Mouse (Mus musculus) limb, embryonic 12.5 days (tissue): ENCODE measurements around the gene Slc25a16. TPM values are rescaled to one million over a fixed set of nuclear protein-coding genes. Genes with fewer than 3 reads are reported as not detected.

Experiments
- ATAC-seq: fragments of 200-750 bp; cut with Nextera tagmentation; 2 replicates; pipeline ENCODE4 v1.8.0; 2017; ENCODE audit warnings: low read depth, moderate TSS enrichment; ENCODE audit not compliant: insufficient number of reproducible peaks, insufficient read depth, low FRiP score, low TSS enrichment
- H3K27ac ChIP-seq: fragments of 300-500 bp; sonication (generic); 2 replicates; pipeline ENCODE4 v1.5.1; 2016; ENCODE audit warnings: mild to moderate bottlenecking, moderate library complexity
- H3K27me3 ChIP-seq: fragments of 300-500 bp; sonication (generic); 2 replicates; pipeline ENCODE4 v1.6.1; 2016; ENCODE audit warnings: mild to moderate bottlenecking, moderate library complexity
- H3K36me3 ChIP-seq: fragments of 300-500 bp; sonication (generic); 2 replicates; pipeline ENCODE4 v1.6.1; 2016; ENCODE audit warnings: mild to moderate bottlenecking, moderate library complexity
- H3K4me1 ChIP-seq: fragments of 300-500 bp; sonication (generic); replicated peaks from 2 replicates; pipeline ENCODE4 v1.6.1; 2016
- H3K4me2 ChIP-seq: fragments of 300-500 bp; sonication (generic); 2 replicates; pipeline ENCODE4 v1.6.1; 2016; ENCODE audit warnings: mild to moderate bottlenecking, moderate library complexity
- H3K4me3 ChIP-seq: fragments of 300-500 bp; sonication (generic); replicated peaks from 2 replicates; pipeline ENCODE4 v1.5.1; 2016; ENCODE audit warnings: mild to moderate bottlenecking
- H3K9ac ChIP-seq: fragments of 300-500 bp; sonication (generic); replicated peaks from 2 replicates; pipeline ENCODE4 v1.6.1; 2016; ENCODE audit warnings: mild to moderate bottlenecking, moderate library complexity
- H3K9me3 ChIP-seq: fragments of 300-500 bp; sonication (generic); 2 replicates; pipeline ENCODE4 v1.6.1; 2016; ENCODE audit warnings: mild to moderate bottlenecking, moderate library complexity
- WGBS: fragments of 180-500 bp; shearing (Covaris S2); methylation state at CpG from one replicate; pipeline ENCODE4 v1.1.7; 2016; 5-methylcytosine and 5-hydroxymethylcytosine counted together
- polyA plus RNA-seq: library from polyadenylated mRNA; unstranded; fragments of >200 nt; fragmentation: Nextera tagmentation; extraction: Ambion mirVana; gene quantifications from 2 replicates; pipeline ENCODE4 v1.2.1, GENCODE M21; 2016

The Slc25a16 gene
- polyA plus RNA-seq, 1 experiment from 2014 or later: 10.9 TPM

DNA sequence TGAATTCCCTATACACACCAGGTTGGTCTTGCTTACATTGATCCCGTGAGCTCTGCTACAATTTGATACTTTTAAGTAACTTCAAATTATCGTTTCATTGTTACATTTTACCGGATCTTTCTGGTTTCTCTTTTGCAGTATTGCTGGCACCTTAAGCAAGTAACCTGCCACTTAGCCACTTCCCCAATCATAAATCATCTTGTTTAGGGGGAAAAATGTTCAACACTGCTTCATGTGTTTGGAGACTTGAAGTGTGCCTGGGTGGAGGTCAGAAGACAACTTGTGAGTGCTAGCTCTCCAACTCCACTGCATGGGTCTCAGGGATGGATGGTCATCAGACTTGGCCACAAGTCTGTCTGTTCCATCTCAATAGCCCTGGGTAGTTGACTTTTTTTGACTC is 29.4 kb upstream of the Slc25a16 start:
- WGBS: 81% methylated on average over 3 of the region's 3 CpGs
- no peaks in the 10 kb centered on the region for H3K36me3 ChIP-seq
- no peak overlapping the region for H3K4me3 ChIP-seq
- no peaks in the 10 kb centered on the region for H3K9me3 ChIP-seq
- H3K27me3 ChIP-seq: no peaks in the 10 kb centered on the region
- ATAC-seq: no peak
- H3K4me1 ChIP-seq: no peaks in the 10 kb centered on the region
- no peak overlapping the region for H3K9ac ChIP-seq
- H3K4me2 ChIP-seq: no peak overlapping the region
- no peak overlapping the region for H3K27ac ChIP-seq

DNA sequence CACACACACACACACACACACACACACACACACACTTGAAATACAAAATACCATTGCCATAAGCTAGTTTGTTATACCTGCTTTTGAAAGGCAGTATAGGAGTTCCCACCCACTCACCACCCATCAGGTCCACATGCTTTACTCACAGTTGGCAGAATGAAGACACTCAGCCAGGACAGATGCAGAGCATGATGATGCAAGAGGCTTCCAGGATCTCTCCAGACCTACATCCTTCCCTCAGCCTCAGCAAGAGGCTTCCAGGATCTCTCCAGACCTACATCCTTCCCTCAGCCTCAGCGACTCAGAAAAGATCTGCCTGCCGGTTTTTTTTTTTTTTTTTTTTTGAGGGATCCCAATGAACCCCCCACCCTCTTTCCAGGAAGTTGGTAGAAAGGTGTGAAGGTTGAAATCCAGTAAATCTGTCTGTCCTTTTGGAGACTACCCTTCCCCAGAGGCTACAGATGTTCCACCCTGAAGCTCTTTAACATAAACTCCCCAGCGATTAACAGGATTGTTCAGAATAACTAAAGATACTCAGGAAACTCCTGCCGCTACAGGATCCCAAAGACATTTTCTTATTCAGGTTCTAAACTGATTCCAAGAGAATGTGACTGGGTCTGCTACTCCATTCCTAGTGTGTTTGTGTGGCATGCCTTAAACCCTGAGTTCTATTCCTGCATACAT is 27.7 kb upstream of the Slc25a16 start:
- Histone ChIP-seq H3K9ac (no peak overlapping the region), H3K9me3 (no peaks in the 10 kb centered on the region), H3K4me2 (no peak overlapping the region), H3K27ac (no peak overlapping the region), H3K27me3 (no peaks in the 10 kb centered on the region), H3K4me3 (no peak overlapping the region), H3K4me1 (no peaks in the 10 kb centered on the region), H3K36me3 (no peaks in the 10 kb centered on the region)
- no peak for ATAC-seq
- WGBS: 24% methylated on average over 4 of the region's 4 CpGs

DNA sequence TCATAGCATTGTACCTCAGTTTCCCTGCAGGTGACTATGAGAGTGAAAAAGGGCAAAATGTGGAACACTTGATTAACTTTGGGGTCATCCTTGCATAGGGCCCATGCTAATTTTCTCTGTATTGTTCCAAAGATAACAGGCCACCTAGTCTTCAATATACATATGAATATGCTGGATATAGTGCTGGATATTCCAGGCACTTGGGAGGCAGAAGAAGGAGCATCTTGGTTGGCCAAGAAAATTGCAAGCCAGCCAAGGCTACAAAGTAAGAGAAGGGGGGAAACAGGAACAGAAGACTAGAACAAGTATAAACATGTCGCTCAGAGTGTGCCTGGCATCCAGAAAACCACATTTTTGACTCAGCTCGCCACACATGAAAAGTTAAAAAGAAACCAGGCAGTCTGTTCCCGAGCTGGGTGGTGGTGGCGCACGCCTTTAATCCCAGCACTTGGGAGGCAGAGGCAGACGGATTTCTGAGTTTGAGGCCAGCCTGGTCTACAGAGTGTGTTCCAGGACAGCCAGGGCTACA is 27.0 kb upstream of the Slc25a16 start:
- H3K4me2 ChIP-seq: no peak overlapping the region
- H3K4me3 ChIP-seq: no peak overlapping the region
- 70% methylated on average over 6 of the region's 6 CpGs for WGBS
- no peak overlapping the region for H3K9ac ChIP-seq
- no peaks in the 10 kb centered on the region for H3K36me3 ChIP-seq
- no peaks in the 10 kb centered on the region for H3K9me3 ChIP-seq
- no peaks in the 10 kb centered on the region for H3K27me3 ChIP-seq
- no peak for ATAC-seq
- no peak overlapping the region for H3K27ac ChIP-seq
- H3K4me1 ChIP-seq: no peaks in the 10 kb centered on the region

- Histone ChIP-seq H3K27ac (no peak overlapping the region), H3K9ac (no peak overlapping the region), H3K9me3 (no peaks in the 10 kb centered on the region), H3K4me1 (no peaks in the 10 kb centered on the region), H3K4me3 (no peak overlapping the region), H3K36me3 (no peaks in the 10 kb centered on the region), H3K4me2 (no peak overlapping the region), H3K27me3 (no peaks in the 10 kb centered on the region)
- 79% methylated on average over 3 of the region's 3 CpGs for WGBS
- ATAC-seq: no peak
Observed at GRCm38 (mm10) chr10:62894447-62894846, 26.0 kb upstream of the Slc25a16 start.

DNA sequence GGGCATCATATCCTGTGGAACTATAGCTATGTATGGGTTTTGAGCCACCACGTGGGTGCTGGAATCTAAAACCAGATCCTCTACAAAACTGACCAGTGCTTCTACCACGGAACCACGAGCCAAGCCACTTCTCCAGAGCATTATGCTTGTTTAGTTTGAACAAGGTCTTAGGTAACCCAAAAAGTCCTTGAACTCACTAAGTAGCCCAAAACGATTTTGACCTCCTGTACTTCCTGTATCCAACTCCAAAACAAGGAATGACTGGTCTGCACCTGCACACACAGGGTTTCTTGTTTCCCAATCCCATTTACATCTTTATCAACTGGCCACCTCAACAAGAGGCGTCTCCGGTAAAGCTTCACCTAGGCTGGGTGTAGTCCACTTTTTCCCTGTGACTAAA is 25.0 kb upstream of the Slc25a16 start:
- Histone ChIP-seq H3K27me3 (no peaks in the 10 kb centered on the region), H3K27ac (no peak overlapping the region), H3K4me2 (no peak overlapping the region), H3K9ac (no peak overlapping the region), H3K4me3 (no peak overlapping the region), H3K9me3 (no peaks in the 10 kb centered on the region), H3K36me3 (no peaks in the 10 kb centered on the region), H3K4me1 (no peaks in the 10 kb centered on the region)
- no peak for ATAC-seq
- 77% methylated on average over 6 of the region's 6 CpGs for WGBS

DNA sequence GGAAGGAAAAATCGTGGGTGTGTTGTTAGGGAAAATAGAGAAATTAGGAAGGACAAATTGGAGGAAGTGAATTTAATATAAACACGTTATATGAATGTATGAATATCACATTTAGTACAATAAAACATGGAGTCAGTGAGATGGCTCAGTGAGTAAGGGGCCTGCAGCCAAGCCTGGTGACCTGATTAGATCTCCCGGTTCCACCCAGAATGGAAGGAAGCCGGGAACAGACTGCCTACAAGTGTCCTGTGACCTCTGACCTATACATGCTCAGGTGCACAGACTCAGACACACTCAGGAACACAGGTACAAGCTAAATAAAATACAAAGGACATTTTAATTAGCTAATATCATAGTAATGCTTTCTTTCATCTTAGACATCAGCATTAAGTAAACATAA is 24.4 kb upstream of the Slc25a16 start:
- WGBS: 72% methylated on average over 4 of the region's 4 CpGs
- H3K27ac ChIP-seq: no peak overlapping the region
- ATAC-seq: no peak
- no peak overlapping the region for H3K4me2 ChIP-seq
- no peak overlapping the region for H3K4me3 ChIP-seq
- no peaks in the 10 kb centered on the region for H3K4me1 ChIP-seq
- no peak overlapping the region for H3K9ac ChIP-seq
- H3K9me3 ChIP-seq: no peaks in the 10 kb centered on the region
- H3K27me3 ChIP-seq: no peaks in the 10 kb centered on the region
- H3K36me3 ChIP-seq: no peaks in the 10 kb centered on the region

DNA sequence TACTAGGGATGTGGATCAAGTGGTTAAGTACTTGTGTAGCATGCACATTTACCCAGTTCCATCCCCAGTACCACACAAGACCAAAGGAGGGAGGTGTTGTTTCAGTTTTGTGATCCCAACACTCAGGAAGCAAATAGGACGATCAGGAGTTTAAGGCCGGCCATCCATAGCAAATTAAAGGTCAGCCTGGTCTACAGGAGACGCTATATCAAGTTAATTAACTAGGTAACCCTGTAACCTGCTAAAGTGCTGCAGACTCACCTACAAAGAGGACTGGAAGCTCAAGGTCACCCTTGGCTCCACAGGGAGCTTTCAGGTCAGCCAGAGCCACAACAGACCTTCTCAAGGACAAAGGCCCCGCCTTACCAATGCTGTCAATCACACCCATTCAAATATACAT is 23.7 kb upstream of the Slc25a16 start:
- WGBS: 62% methylated on average over 4 of the region's 4 CpGs
- no peak for ATAC-seq
- Histone ChIP-seq H3K9ac (no peak overlapping the region), H3K36me3 (no peaks in the 10 kb centered on the region), H3K4me1 (no peaks in the 10 kb centered on the region), H3K4me3 (no peak overlapping the region), H3K27me3 (no peaks in the 10 kb centered on the region), H3K4me2 (no peak overlapping the region), H3K9me3 (no peaks in the 10 kb centered on the region), H3K27ac (no peak overlapping the region)

- Histone ChIP-seq H3K4me1 (no peaks in the 10 kb centered on the region), H3K27ac (no peak overlapping the region), H3K27me3 (no peaks in the 10 kb centered on the region), H3K36me3 (no peaks in the 10 kb centered on the region), H3K9ac (no peak overlapping the region), H3K4me2 (no peak overlapping the region), H3K4me3 (no peak overlapping the region), H3K9me3 (no peaks in the 10 kb centered on the region)
- WGBS: 95% methylated on average over 3 of the region's 3 CpGs
- no peak for ATAC-seq
Observed at GRCm38 (mm10) chr10:62897437-62897836, 23.0 kb upstream of the Slc25a16 start.

- Histone ChIP-seq H3K36me3 (no peaks in the 10 kb centered on the region), H3K9ac (no peak overlapping the region), H3K4me1 (no peaks in the 10 kb centered on the region), H3K9me3 (no peaks in the 10 kb centered on the region), H3K27me3 (no peaks in the 10 kb centered on the region), H3K27ac (no peak overlapping the region), H3K4me3 (no peak overlapping the region), H3K4me2 (no peak overlapping the region)
- no peak for ATAC-seq
- 80% methylated on average over 2 of the region's 2 CpGs for WGBS
Observed at GRCm38 (mm10) chr10:62898061-62898460, 22.4 kb upstream of the Slc25a16 start.

GRCm38 (mm10) chr10:62900144-62900543 is 20.3 kb upstream of the Slc25a16 start:
- Histone ChIP-seq H3K36me3 (no peaks in the 10 kb centered on the region), H3K27ac (no peak overlapping the region), H3K4me1 (no peaks in the 10 kb centered on the region), H3K4me3 (no peak overlapping the region), H3K4me2 (no peak overlapping the region), H3K27me3 (no peaks in the 10 kb centered on the region), H3K9me3 (no peaks in the 10 kb centered on the region), H3K9ac (no peak overlapping the region)
- WGBS: 96% methylated on average over 4 of the region's 4 CpGs
- ATAC-seq: no peak

GRCm38 (mm10) chr10:62901826-62902225 is 18.6 kb upstream of the Slc25a16 start:
- Histone ChIP-seq H3K9ac (no peak overlapping the region), H3K27ac (no peak overlapping the region), H3K27me3 (no peaks in the 10 kb centered on the region), H3K36me3 (no peaks in the 10 kb centered on the region), H3K4me3 (no peak overlapping the region), H3K4me1 (no peaks in the 10 kb centered on the region), H3K9me3 (no peaks in the 10 kb centered on the region), H3K4me2 (no peak overlapping the region)
- WGBS: 31% methylated on average over 8 of the region's 8 CpGs
- no peak for ATAC-seq

- Histone ChIP-seq H3K27me3 (no peaks in the 10 kb centered on the region), H3K36me3 (no peaks in the 10 kb centered on the region), H3K9ac (no peak overlapping the region), H3K9me3 (no peaks in the 10 kb centered on the region), H3K4me2 (no peak overlapping the region), H3K4me3 (no peak overlapping the region), H3K4me1 (no peaks in the 10 kb centered on the region), H3K27ac (no peak overlapping the region)
- 56% methylated on average over 1 of the region's 1 CpGs for WGBS
- no peak for ATAC-seq
Observed at GRCm38 (mm10) chr10:62902829-62903228, 17.6 kb upstream of the Slc25a16 start.
